Mouse (Mus musculus) liver, adult 2 months (tissue): ENCODE measurements around the gene Zfp462.

Source experiments
- CTCF ChIP-seq: fragments of 200-500 bp; IDR thresholded peaks from 2 replicates; pipeline ENCODE4 v1.5.1; 2011; ENCODE audit warnings: low read depth, low read length, control low read depth
- POLR2A ChIP-seq: fragments of 200-500 bp; IDR thresholded peaks from 2 replicates; pipeline ENCODE4 v1.6.1; 2011; ENCODE audit warnings: low read length, control low read depth; ENCODE audit not compliant: insufficient read depth; ENCODE audit errors: extremely low read depth

DNA sequence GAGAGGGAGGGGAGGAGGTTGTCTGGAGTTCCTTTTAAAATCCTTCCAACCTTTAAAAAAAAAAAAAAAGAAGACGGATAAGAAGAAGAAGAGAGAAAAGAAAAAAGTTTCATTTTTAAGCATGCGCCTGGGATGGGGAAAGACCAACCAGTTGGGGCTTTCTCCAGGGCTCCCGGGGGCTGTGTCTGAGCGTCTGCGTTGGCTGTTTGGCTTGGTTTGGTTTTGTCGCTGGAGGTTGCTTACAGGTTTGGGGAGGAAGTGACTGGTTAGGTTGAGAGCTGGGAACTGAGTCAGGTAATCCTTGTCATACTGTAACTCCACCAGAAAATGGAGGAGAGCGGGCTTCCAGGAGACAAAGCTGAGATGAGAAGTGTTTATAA, 4.7 kb downstream of the Zfp462 start:
- TF ChIP-seq POLR2A (no peak), CTCF (no peak)
